ENCODE assay signal across 13 mouse cellular contexts in genomic region chr17:79891944-79892343, GRCm38 (mm10). TPM values are rescaled to one million over a fixed set of nuclear protein-coding genes. Genes with fewer than 3 reads are reported as not detected.
DNase-seq lines count a peak whose midpoint lies in the region; ATAC-seq and TF ChIP-seq lines count a peak whose summit lies in the region.
"Had no signal": no experiment of that assay in that cellular context is flagged by ENCODE, and none has a peak within 500 bp of the region (broad histone marks: within the 10 kb centered on the region; RNA-seq: fewer than 3 reads in every experiment).

No protein-coding gene starts in this region.

- no peaks in the 10 kb centered on the region for H3K27me3 ChIP-seq in intestine, postnatal 0 days (replicated peaks; ENCODE audit: control insufficient read depth, insufficient read depth, low read length)
- H3K27me3 ChIP-seq in stomach, embryonic 14.5 days (ENCODE audit: control insufficient read depth, insufficient read depth, low read length): no peaks in the 10 kb centered on the region

- ATAC-seq in intestine, postnatal 0 days: peak; percentile 59
- 0 out of 2 replicates have a peak, but pooled peaks have one; percentile 8 for ATAC-seq in stomach, embryonic 14.5 days (ENCODE audit: insufficient number of reproducible peaks, insufficient read depth, low FRiP score, low read depth)
- no peak for ATAC-seq in inflammation-experienced regulatory T-cells, adult 6 months

- peak overlapping the region; percentile 83 for H3K4me2 ChIP-seq in intestine, postnatal 0 days (replicated peaks; ENCODE audit: low read depth)
- H3K4me2 ChIP-seq in stomach, embryonic 14.5 days (replicated peaks; ENCODE audit: low read depth, low read length): no peak overlapping the region

- no peaks in the 10 kb centered on the region for H3K9me3 ChIP-seq in intestine, postnatal 0 days (ENCODE audit: control insufficient read depth)
- H3K9me3 ChIP-seq in stomach, embryonic 14.5 days (ENCODE audit: control insufficient read depth, low read depth, low read length): no peaks in the 10 kb centered on the region
- H3K9me3 ChIP-seq: G1E; midbrain, embryonic 10.5 days had no signal

- no peaks in the 10 kb centered on the region for H3K36me3 ChIP-seq in intestine, postnatal 0 days (ENCODE audit: control insufficient read depth, insufficient read depth)
- no peaks in the 10 kb centered on the region for H3K36me3 ChIP-seq in stomach, embryonic 14.5 days (ENCODE audit: control insufficient read depth, insufficient read depth, low read length)
- H3K36me3 ChIP-seq: midbrain, embryonic 10.5 days had no signal

- H3K4me1 ChIP-seq in intestine, postnatal 0 days (replicated peaks; ENCODE audit: control insufficient read depth, insufficient read depth, low read length): no peaks in the 10 kb centered on the region
- peaks cover 29% of the 10 kb centered on the region for H3K4me1 ChIP-seq in stomach, embryonic 14.5 days (ENCODE audit: control insufficient read depth, insufficient read depth, low read length)

- TF ChIP-seq CTCF in intestine, postnatal 0 days (IDR thresholded peaks at IDR 0.05; ENCODE audit: low read depth): peak; percentile 45

- peak overlapping the region; percentile 99; the same call in 1 of the 2 replicates for H3K27ac ChIP-seq in intestine, postnatal 0 days (ENCODE audit: low read depth, low read length)
- no peak overlapping the region for H3K27ac ChIP-seq in stomach, embryonic 14.5 days (ENCODE audit: low read length)
- H3K27ac ChIP-seq: midbrain, embryonic 10.5 days had no signal

- peak; percentile 82 for DNase-seq in adrenal gland, adult 2 months
- DNase-seq in adrenal gland, postnatal 25 days: no peak
- peak; percentile 31 for DNase-seq in lung, postnatal 36 days
- DNase-seq in lung, postnatal 10 days: no peak
- no peak for DNase-seq in heart, adult 9 months (ENCODE audit: low spot score in 2 of 2)
- DNase-seq: cerebellum, postnatal 10 days; kidney, adult 9 months; right cerebral cortex, postnatal 14 days had no signal

- H3K9ac ChIP-seq in intestine, postnatal 0 days (ENCODE audit: low read depth, low read length): peak overlapping the region; percentile 18; the same call in 1 of the 2 replicates
- H3K9ac ChIP-seq in stomach, embryonic 14.5 days (replicated peaks; ENCODE audit: low read depth, low read length): no peak overlapping the region

- H3K4me3 ChIP-seq in intestine, postnatal 0 days (ENCODE audit: low read depth, low read length): 0 out of 2 replicates have a peak overlapping the region, but pooled peaks have one; percentile 89
- no peak overlapping the region for H3K4me3 ChIP-seq in stomach, embryonic 14.5 days (ENCODE audit: low read depth, low read length)
- H3K4me3 ChIP-seq: midbrain, embryonic 10.5 days had no signal

- WGBS in intestine, postnatal 0 days: 24% methylated on average over 7 of the region's 7 CpGs
- WGBS in stomach, embryonic 14.5 days: 22% methylated on average over 7 of the region's 7 CpGs

RNA-seq across cellular contexts. Expression of gene Atl2, which starts 4.0 kb away (rescaled TPM):
- 100 to 1,000 TPM in 1 of 2 experiments, 10 to 100 TPM in 1; 61.4 to 137 TPM for total RNA-seq in adrenal gland, adult 2 months (2021)
- polyA plus RNA-seq in adrenal gland, adult 2 months (2012; rRNA removed): 10.3 and 14.5 TPM in 2 replicates
- total RNA-seq in adrenal gland, postnatal 25 days (2021): 117 and 131 TPM in 2 replicates
- polyA plus RNA-seq in intestine, postnatal 0 days (2015; fragmentation: Nextera tagmentation; extraction: Ambion mirVana): 110 and 112 TPM in 2 replicates
- polyA plus RNA-seq in stomach, embryonic 14.5 days (2014; fragmentation: Nextera tagmentation; extraction: Ambion mirVana): 42.4 and 42.8 TPM in 2 replicates
- polyA plus RNA-seq in inflammation-experienced regulatory T-cells, adult 6 months (2017; shearing (Covaris generic)): 10 to 100 TPM; 11.7 to 15.6 (median 14.0) TPM

Comparison
In these comparisons a context has a peak if more than half of its experiments do, and no peak if none do; other contexts are left out.
1. DNase-seq: peak in adrenal gland, adult 2 months (single experiment) and lung, postnatal 36 days (single experiment); none in adrenal gland, postnatal 25 days (single experiment), lung, postnatal 10 days (single experiment) and heart, adult 9 months (0 of 2).